Mouse (Mus musculus): ENCODE results near the gene Gtdc1. TPM values are rescaled to one million over a fixed set of nuclear protein-coding genes. Genes with fewer than 3 reads are reported as not detected.
A peak's percentile ranks its signal among the peaks of the same experiment; 100 is the strongest.

Gene Gtdc1
- polyA plus RNA-seq (2016; fragmentation: Nextera tagmentation; extraction: Ambion mirVana) = 10.0 and 10.1 TPM in 2 replicates

DNA sequence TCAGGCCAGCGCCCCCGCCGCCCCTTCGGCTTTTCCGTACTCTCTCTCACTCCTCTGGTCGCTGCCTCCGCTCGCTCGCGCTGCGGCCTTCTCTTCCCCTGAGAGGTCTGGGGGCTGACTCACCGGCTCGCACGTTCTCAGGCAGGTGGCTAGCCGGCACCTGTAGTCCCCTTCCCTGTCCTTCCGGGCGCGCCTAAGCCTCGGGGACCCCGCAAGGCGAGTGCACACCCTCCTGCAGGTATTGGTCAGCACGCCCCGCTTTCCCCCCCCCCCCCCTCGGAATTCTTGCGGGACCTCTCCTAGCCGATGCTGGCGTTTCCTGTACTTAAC lies at the start of gene Gtdc1:
Gene Gtdc1, minus strand, starts transcription at position 176 of the 330 bp plus-strand sequence.
- Histone ChIP-seq H3K4me3 (peak within 1 kb of the TSS; percentile 97), H3K9ac (peak within 1 kb of the TSS; percentile 97), H3K9me3 (replicated peaks) (no peaks in the 10 kb centered on the region), H3K4me1 (replicated peaks) (peaks cover 6% of the 10 kb centered on the region), H3K36me3 (no peaks in the 10 kb centered on the region), H3K27me3 (replicated peaks) (no peaks in the 10 kb centered on the region), H3K27ac (ENCODE audit: poor library complexity, severe bottlenecking) (peak within 1 kb of the TSS; percentile 96), H3K4me2 (peak within 1 kb of the TSS; percentile 76)
- under 1% methylated on average over 27 of the region's 27 CpGs for WGBS
- no peak; the same call in 1 of the 2 replicates for ATAC-seq (ENCODE audit: insufficient number of reproducible peaks, low FRiP score)

DNA sequence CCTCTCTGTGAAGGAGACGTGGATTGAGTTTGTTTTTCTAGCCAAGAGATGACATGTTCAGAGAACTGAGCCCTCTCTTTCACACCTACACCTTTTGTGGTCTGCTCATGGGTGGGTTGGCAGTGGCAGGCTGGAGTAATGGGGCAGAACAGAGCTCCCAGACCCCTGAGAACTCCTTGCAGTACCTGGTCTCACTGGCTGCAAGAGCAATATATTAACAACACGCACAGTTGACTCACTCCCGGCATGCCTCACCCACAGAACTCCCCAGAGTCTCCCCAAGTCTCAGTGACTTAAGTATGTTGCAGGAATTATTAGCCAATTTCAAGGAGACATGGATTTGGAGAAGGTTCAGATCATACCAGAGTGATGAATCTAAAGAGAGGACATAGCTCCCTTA lies 49.6 kb upstream of the Gtdc1 start:
- no peaks in the 10 kb centered on the region for H3K27me3 ChIP-seq (replicated peaks)
- ATAC-seq (ENCODE audit: insufficient number of reproducible peaks, low FRiP score) = no peak
- 0 out of 2 replicates have a peak, but pooled peaks cover 8% of the 10 kb centered on the region for H3K4me1 ChIP-seq (replicated peaks)
- no peaks in the 10 kb centered on the region for H3K36me3 ChIP-seq
- no peak overlapping the region for H3K4me3 ChIP-seq
- no peak overlapping the region for H3K9ac ChIP-seq
- H3K9me3 ChIP-seq (replicated peaks) = no peaks in the 10 kb centered on the region
- no peak overlapping the region for H3K4me2 ChIP-seq
- no peak overlapping the region for H3K27ac ChIP-seq (ENCODE audit: poor library complexity, severe bottlenecking)
- 80% methylated on average over 3 of the region's 3 CpGs for WGBS

DNA sequence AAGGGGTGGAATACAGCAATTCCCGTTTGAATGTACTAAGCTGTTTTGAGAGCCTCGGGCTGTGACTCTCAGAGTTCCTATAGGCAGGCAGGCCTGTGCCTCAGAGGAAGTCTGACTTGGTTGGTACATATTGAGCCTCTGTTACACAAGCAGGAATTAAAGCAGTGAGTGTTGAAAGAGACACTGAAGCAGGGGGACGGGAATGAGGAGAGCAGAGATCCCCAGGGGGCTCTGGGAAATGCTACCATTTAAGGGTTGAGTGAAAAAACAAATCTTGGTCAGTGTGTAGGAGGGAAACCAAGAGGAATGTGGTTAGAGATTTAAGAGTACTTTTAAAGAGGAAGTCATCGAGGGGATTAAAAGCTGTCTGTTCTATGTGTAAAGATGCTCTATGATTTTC lies 49.0 kb upstream of the Gtdc1 start:
- WGBS = 39% methylated on average over 4 of the region's 4 CpGs
- Histone ChIP-seq H3K4me2 (no peak overlapping the region), H3K27ac (ENCODE audit: poor library complexity, severe bottlenecking) (no peak overlapping the region), H3K27me3 (replicated peaks) (no peaks in the 10 kb centered on the region), H3K36me3 (no peaks in the 10 kb centered on the region), H3K9me3 (replicated peaks) (no peaks in the 10 kb centered on the region), H3K4me3 (no peak overlapping the region), H3K4me1 (replicated peaks) (0 out of 2 replicates have a peak, but pooled peaks cover 8% of the 10 kb centered on the region), H3K9ac (no peak overlapping the region)
- no peak for ATAC-seq (ENCODE audit: insufficient number of reproducible peaks, low FRiP score)

DNA sequence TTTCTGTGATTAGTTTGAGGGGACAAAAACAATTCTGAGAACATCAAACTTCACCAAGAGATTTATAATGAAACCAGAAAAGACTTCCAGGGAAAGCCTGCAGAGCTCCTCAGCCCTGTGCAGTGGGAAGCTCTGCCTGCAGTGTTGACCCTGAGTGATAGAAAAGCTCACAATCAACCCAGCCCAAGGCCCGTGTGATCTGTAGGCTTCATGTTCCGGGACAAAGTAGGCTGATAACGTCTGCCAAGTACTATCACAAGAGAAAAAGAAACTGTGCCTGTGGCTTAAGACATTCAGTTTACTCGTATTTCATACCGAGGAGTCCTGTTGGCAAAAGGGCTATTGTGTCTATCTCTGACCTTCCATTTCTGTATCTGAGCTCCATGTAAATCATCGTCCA lies 46.4 kb upstream of the Gtdc1 start:
- Histone ChIP-seq H3K9ac (no peak overlapping the region), H3K27me3 (replicated peaks) (no peaks in the 10 kb centered on the region), H3K4me1 (replicated peaks) (0 out of 2 replicates have a peak, but pooled peaks cover 5% of the 10 kb centered on the region), H3K4me2 (no peak overlapping the region), H3K36me3 (no peaks in the 10 kb centered on the region), H3K9me3 (replicated peaks) (no peaks in the 10 kb centered on the region), H3K27ac (ENCODE audit: poor library complexity, severe bottlenecking) (no peak overlapping the region), H3K4me3 (no peak overlapping the region)
- no peak for ATAC-seq (ENCODE audit: insufficient number of reproducible peaks, low FRiP score)
- WGBS = 53% methylated on average over 6 of the region's 6 CpGs

DNA sequence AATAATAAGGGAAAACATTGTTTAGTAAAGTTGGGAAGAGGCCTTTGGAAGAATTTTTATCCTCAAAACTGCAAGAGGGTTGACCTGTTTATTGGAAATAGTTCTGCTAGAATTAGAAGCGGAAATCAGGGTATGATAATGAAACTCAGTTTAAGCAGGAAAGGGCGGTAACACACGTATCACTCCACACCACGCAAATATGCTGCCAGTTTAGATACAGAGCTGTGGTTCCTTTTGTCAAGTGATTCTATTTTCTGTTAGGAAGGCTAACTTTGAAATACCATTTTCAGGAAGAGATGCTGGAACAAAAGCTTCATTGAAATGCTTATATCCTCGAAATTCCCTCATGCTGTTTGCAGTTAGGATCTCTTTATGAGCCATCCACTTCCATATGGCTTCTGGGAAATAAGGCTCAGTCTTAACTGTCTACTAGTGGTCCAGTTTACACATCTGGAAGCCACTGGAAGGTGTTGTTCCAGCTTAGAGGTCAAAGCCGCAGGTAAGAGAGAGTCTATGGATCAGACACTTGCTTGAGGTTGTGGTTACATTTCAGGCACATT lies 42.7 kb upstream of the Gtdc1 start:
- Histone ChIP-seq H3K36me3 (no peaks in the 10 kb centered on the region), H3K9me3 (replicated peaks) (no peaks in the 10 kb centered on the region), H3K27ac (ENCODE audit: poor library complexity, severe bottlenecking) (no peak overlapping the region), H3K9ac (no peak overlapping the region), H3K4me2 (no peak overlapping the region), H3K4me1 (replicated peaks) (no peaks in the 10 kb centered on the region; the same call in 1 of the 2 replicates), H3K4me3 (no peak overlapping the region), H3K27me3 (replicated peaks) (no peaks in the 10 kb centered on the region)
- no peak for ATAC-seq (ENCODE audit: insufficient number of reproducible peaks, low FRiP score)
- WGBS = 70% methylated on average over 6 of the region's 6 CpGs

DNA sequence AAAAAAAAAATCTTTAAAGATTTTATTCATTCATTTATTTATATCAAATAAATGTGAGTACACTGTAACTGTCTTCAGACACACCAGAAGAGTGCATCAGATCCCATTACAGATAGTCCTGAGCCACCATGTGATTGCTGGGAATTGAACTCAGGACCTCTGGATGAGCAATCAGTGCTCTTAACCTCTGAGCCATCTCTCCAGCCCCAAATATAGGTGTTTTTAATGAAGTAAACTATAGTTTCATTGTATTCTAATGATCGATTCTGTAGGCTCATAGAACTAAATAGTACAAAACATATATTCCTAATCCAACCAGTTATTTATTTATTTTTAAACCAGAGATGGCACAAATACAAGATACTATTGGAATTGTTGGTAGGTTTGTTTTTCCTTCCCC lies 42.2 kb upstream of the Gtdc1 start:
- H3K36me3 ChIP-seq = no peaks in the 10 kb centered on the region
- H3K9ac ChIP-seq = no peak overlapping the region
- no peaks in the 10 kb centered on the region for H3K27me3 ChIP-seq (replicated peaks)
- no peak overlapping the region for H3K27ac ChIP-seq (ENCODE audit: poor library complexity, severe bottlenecking)
- H3K4me2 ChIP-seq = no peak overlapping the region
- H3K4me1 ChIP-seq (replicated peaks) = no peaks in the 10 kb centered on the region; the same call in 1 of the 2 replicates
- no peaks in the 10 kb centered on the region for H3K9me3 ChIP-seq (replicated peaks)
- ATAC-seq (ENCODE audit: insufficient number of reproducible peaks, low FRiP score) = no peak
- H3K4me3 ChIP-seq = no peak overlapping the region
- 88% methylated on average over 1 of the region's 1 CpGs for WGBS

DNA sequence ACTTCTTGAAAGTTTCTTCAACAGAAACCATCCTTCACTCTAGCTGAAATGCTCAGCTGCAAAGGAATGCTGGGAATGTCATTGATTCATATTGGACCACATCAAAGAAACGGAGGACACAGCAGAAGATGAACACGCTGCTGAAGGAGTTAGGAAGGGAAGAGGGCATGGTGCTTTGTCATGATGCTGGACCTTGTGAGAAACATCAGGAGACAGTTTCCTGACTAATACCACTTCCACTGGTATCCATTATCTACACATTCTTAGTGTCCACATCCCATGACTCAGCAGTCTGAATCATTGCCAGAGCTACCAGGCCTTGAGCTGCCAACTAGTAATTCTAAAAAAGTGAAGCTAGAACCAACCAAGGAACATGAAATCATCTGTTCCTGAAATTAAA lies 41.8 kb upstream of the Gtdc1 start:
- no peak overlapping the region for H3K4me3 ChIP-seq
- WGBS = 74% methylated on average over 2 of the region's 2 CpGs
- H3K9me3 ChIP-seq (replicated peaks) = no peaks in the 10 kb centered on the region
- no peaks in the 10 kb centered on the region for H3K27me3 ChIP-seq (replicated peaks)
- H3K4me1 ChIP-seq (replicated peaks) = no peaks in the 10 kb centered on the region; the same call in 1 of the 2 replicates
- H3K27ac ChIP-seq (ENCODE audit: poor library complexity, severe bottlenecking) = no peak overlapping the region
- H3K36me3 ChIP-seq = no peaks in the 10 kb centered on the region
- H3K9ac ChIP-seq = no peak overlapping the region
- H3K4me2 ChIP-seq = no peak overlapping the region
- ATAC-seq (ENCODE audit: insufficient number of reproducible peaks, low FRiP score) = no peak

DNA sequence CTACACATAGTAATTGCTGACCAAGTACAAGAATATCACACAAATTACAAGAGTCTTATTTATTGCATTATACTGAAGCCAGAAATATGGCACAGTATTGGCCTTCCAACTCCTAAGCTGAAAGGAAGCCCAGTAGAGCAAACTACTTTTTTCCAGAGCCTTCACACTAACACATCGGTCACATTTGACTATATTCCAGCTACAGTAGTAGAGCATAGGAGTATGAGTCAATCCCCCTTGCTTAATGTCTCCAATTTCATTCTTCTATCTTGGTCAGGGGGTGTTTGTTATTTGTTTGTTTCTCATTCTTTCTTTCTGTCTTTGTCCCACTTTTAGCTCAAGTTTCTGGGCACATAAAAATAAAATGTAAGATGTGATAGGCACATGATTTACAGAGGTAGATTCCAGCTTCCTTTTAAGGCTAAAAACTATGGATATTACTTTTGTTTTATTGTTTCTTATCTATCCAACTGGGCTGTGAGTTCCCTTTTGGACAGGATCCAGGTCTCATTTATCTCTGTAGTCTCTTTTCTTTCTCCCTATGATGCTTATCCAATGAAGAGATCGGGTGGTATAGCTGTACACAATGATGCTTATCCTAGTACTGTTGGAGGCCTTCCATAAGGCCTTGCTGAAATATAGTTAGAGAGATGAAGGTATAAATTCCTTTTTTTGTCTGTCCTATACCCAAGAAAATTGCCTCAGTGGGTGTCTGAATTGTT lies 38.5 kb upstream of the Gtdc1 start:
- Histone ChIP-seq H3K27me3 (replicated peaks) (no peaks in the 10 kb centered on the region), H3K36me3 (no peaks in the 10 kb centered on the region), H3K4me1 (replicated peaks) (no peaks in the 10 kb centered on the region; the same call in 1 of the 2 replicates), H3K9ac (no peak overlapping the region), H3K9me3 (replicated peaks) (no peaks in the 10 kb centered on the region), H3K4me3 (no peak overlapping the region), H3K4me2 (no peak overlapping the region), H3K27ac (ENCODE audit: poor library complexity, severe bottlenecking) (no peak overlapping the region)
- WGBS = 77% methylated on average over 2 of the region's 2 CpGs
- no peak for ATAC-seq (ENCODE audit: insufficient number of reproducible peaks, low FRiP score)

DNA sequence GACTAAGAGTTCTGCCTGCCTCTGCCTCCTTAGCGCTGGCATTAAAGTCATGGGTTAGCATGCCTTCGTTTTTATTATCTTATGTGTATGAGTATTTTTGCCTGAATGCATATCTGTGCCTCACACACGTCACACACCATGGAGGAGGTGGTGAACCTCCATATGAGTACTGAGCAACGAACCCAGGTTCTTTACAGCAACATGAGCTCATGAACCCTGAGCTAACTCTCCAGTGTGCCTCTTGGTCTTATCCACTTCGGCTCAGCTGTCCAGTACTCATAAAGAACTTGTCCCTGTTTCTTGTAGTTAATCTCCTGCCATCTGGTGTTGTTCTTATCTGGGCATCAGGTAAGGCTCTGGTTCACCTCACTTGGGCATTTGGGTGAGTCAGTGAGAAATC lies 35.2 kb upstream of the Gtdc1 start:
- no peak overlapping the region for H3K4me3 ChIP-seq
- WGBS = 79% methylated on average over 5 of the region's 5 CpGs
- no peaks in the 10 kb centered on the region; the same call in 1 of the 2 replicates for H3K4me1 ChIP-seq (replicated peaks)
- no peak for ATAC-seq (ENCODE audit: insufficient number of reproducible peaks, low FRiP score)
- no peaks in the 10 kb centered on the region for H3K36me3 ChIP-seq
- no peak overlapping the region for H3K9ac ChIP-seq
- no peak overlapping the region for H3K4me2 ChIP-seq
- H3K9me3 ChIP-seq (replicated peaks) = no peaks in the 10 kb centered on the region
- H3K27me3 ChIP-seq (replicated peaks) = no peaks in the 10 kb centered on the region
- H3K27ac ChIP-seq (ENCODE audit: poor library complexity, severe bottlenecking) = no peak overlapping the region

DNA sequence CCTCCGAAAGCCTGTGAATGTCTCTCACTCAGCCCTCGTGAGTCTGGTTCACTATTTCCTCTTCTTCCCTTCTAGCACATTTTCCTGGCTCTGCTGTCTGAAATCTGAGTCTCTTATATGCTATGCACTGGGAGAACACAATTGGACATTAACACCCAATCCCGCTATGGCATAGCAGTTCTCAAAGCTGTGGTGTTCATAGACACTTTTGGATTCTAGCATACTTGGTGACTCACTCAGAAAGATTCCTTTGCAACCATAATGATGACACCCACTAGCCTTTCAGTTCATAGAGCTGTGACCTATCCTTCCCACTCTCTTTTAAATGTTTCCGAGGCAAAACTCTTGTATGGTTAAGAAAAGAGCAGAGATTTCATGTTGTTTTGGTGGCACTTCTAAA lies 33.7 kb upstream of the Gtdc1 start:
- no peaks in the 10 kb centered on the region for H3K4me1 ChIP-seq (replicated peaks)
- H3K4me2 ChIP-seq = no peak overlapping the region
- no peaks in the 10 kb centered on the region for H3K9me3 ChIP-seq (replicated peaks)
- H3K27ac ChIP-seq (ENCODE audit: poor library complexity, severe bottlenecking) = no peak overlapping the region
- H3K36me3 ChIP-seq = no peaks in the 10 kb centered on the region
- no peak overlapping the region for H3K9ac ChIP-seq
- 75% methylated on average over 4 of the region's 4 CpGs for WGBS
- H3K27me3 ChIP-seq (replicated peaks) = no peaks in the 10 kb centered on the region
- no peak overlapping the region for H3K4me3 ChIP-seq
- ATAC-seq (ENCODE audit: insufficient number of reproducible peaks, low FRiP score) = no peak

DNA sequence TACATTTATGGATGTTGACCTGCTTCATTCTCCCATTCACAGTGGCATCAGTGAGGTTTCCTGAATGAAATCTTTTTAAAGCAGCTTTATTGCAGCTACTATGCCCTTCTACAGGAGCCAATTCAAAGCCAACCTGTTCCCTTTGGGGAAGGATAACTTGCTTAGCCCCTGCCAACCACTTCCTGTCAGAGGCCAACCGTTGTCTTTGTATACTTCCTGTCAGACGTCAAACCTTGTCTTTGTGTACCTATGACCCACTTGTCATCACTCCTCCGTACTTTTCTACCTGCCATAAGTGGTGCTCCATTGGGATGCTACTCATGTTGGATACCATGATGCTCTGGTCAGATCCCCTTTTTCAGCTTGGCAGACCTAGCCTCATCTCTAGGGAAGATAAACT lies 33.1 kb upstream of the Gtdc1 start:
- no peaks in the 10 kb centered on the region for H3K36me3 ChIP-seq
- no peak overlapping the region for H3K27ac ChIP-seq (ENCODE audit: poor library complexity, severe bottlenecking)
- ATAC-seq (ENCODE audit: insufficient number of reproducible peaks, low FRiP score) = no peak
- 72% methylated on average over 3 of the region's 3 CpGs for WGBS
- no peaks in the 10 kb centered on the region for H3K9me3 ChIP-seq (replicated peaks)
- H3K4me2 ChIP-seq = no peak overlapping the region
- H3K4me1 ChIP-seq (replicated peaks) = no peaks in the 10 kb centered on the region
- H3K27me3 ChIP-seq (replicated peaks) = no peaks in the 10 kb centered on the region
- H3K9ac ChIP-seq = no peak overlapping the region
- no peak overlapping the region for H3K4me3 ChIP-seq

Data from heart, embryonic 12.5 days (tissue).